Mouse (Mus musculus) kidney, embryonic 16.5 days (tissue): Measurements from ENCODE around the gene Myf6. TPM values are rescaled to one million over a fixed set of nuclear protein-coding genes. Genes with fewer than 3 reads are reported as not detected.

ENCODE experiments used
- ATAC-seq: fragments of 200-750 bp; cut with Nextera tagmentation; 2 replicates; pipeline ENCODE4 v1.8.0; 2017; ENCODE audit warnings: moderate TSS enrichment; ENCODE audit not compliant: low FRiP score, low TSS enrichment
- H3K27ac ChIP-seq: fragments of 300-500 bp; sonication (generic); 2 replicates; pipeline ENCODE4 v1.5.1; 2014; ENCODE audit warnings: low read length
- H3K27me3 ChIP-seq: fragments of 300-500 bp; sonication (generic); 2 replicates; pipeline ENCODE4 v1.6.1; 2014; ENCODE audit warnings: low read length, control low read depth, mixed read lengths; ENCODE audit not compliant: insufficient read depth
- H3K36me3 ChIP-seq: fragments of 300-500 bp; sonication (generic); 2 replicates; pipeline ENCODE4 v1.6.1; 2014; ENCODE audit warnings: low read length, control low read depth, mixed read lengths; ENCODE audit not compliant: insufficient read depth
- H3K4me1 ChIP-seq: fragments of 300-500 bp; sonication (generic); 2 replicates; pipeline ENCODE4 v1.6.1; 2014; ENCODE audit warnings: low read length, control low read depth, mixed read lengths; ENCODE audit not compliant: insufficient read depth
- H3K4me2 ChIP-seq: fragments of 300-500 bp; sonication (generic); replicated peaks from 2 replicates; pipeline ENCODE4 v1.6.1; 2014; ENCODE audit warnings: low read depth, low read length
- H3K4me3 ChIP-seq: fragments of 300-500 bp; sonication (generic); 2 replicates; pipeline ENCODE4 v1.5.1; 2014; ENCODE audit warnings: mild to moderate bottlenecking, low read length
- H3K9ac ChIP-seq: fragments of 300-500 bp; sonication (generic); replicated peaks from 2 replicates; pipeline ENCODE4 v1.6.1; 2014; ENCODE audit warnings: low read length
- H3K9me3 ChIP-seq: fragments of 300-500 bp; sonication (generic); 2 replicates; pipeline ENCODE4 v1.6.1; 2016; ENCODE audit warnings: low read length, control low read depth
- WGBS: fragments of 180-500 bp; shearing (Covaris S2); extraction: QIAGEN DNeasy Blood & Tissue Kit; methylation state at CpG from one replicate; pipeline ENCODE4 v1.1.7; 2014; 5-methylcytosine and 5-hydroxymethylcytosine counted together
- microRNA-seq: library from miRNA; unstranded; fragments of <30 nt; microRNA quantifications from one replicate; pipeline ENCODE4, GENCODE M21; 2016
- polyA plus RNA-seq: library from polyadenylated mRNA; unstranded; fragments of >200 nt; fragmentation: Nextera tagmentation; extraction: Ambion mirVana; gene quantifications from 2 replicates; pipeline ENCODE4 v1.2.1, GENCODE M21; 2015

The Myf6 gene
- polyA plus RNA-seq, 1 experiment from 2014 or later, result 0.37 TPM

DNA sequence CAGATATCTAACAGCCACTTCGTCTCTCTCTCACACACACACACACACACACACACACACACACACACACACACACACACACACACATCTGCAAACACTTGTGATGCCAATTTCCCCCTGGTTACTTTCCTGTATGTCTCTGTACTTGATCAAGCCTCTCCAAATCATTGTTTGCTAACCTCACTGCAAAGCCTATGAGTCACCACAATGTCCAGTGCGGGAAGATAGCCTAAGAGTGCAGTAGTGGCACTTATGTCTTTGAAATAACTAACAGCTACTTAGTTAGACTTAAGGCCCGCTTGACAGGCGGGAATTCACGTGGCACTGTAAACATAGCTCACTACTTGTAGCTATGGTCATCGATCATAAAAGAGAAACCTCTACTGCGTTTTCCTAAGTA, 26.7 kb downstream of the Myf6 start:
- Histone ChIP-seq H3K9me3 (no peaks in the 10 kb centered on the region), H3K36me3 (no peaks in the 10 kb centered on the region), H3K9ac (no peak overlapping the region), H3K4me2 (no peak overlapping the region), H3K27ac (no peak overlapping the region), H3K4me3 (no peak overlapping the region), H3K27me3 (no peaks in the 10 kb centered on the region), H3K4me1 (no peaks in the 10 kb centered on the region)
- WGBS, result 87% methylated on average over 7 of the region's 7 CpGs
- no peak for ATAC-seq

DNA sequence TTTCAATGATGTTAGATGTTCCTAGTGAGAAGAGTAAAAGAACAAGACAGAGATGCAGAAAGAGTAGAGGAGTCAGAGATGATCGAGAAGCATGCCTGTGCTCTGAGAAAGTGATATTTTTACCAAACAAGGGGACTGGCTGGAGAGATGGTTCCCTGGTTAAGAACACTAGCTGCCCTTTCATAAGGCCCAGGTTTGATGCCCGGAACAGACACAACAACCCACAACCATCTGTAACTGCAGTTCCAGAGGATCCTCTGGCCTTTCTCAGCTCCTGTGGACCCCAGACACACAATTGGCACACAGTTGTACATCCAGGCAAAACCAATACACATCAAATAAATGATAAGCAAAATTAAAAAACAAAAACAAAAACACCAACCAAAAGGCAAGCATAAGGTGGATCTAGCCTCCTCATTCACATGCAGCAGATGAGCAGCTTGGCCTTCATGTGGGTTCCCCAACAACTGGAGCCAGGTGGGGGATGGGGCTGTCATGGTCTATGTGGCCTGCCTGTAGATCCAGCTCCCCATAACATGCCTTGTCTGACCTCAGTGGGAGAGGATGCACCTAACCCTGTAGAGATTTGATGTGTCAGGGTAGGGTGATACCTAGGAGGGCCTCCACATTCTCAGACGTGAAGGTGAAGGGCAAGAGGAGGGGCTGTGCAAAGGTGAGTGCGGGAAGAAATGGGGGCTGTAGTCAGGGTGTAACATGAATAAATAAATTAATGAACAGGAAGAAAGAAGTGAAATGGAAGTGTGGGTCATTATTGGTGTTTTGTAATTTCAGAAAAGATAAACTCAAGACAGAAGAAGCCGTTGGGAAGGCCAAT, 44.8 kb downstream of the Myf6 start:
- H3K9ac ChIP-seq, result no peak overlapping the region
- no peaks in the 10 kb centered on the region for H3K36me3 ChIP-seq
- H3K27me3 ChIP-seq, result no peaks in the 10 kb centered on the region
- no peak overlapping the region for H3K27ac ChIP-seq
- H3K4me2 ChIP-seq, result no peak overlapping the region
- H3K4me1 ChIP-seq, result no peaks in the 10 kb centered on the region
- no peak for ATAC-seq
- H3K4me3 ChIP-seq, result no peak overlapping the region
- 85% methylated on average over 5 of the region's 5 CpGs for WGBS
- no peaks in the 10 kb centered on the region for H3K9me3 ChIP-seq

Small RNAs within 50 kb of the gene (microRNA-seq; reads per million reads assigned to microRNA genes)
- not detected for gene Gm44403

Other genes with a start within 250 kb of the Myf6 start
- gene Lin7a, start 223.1 kb downstream of the Myf6 start, polyA plus RNA-seq, result 1.7 and 2.1 TPM in 2 replicates
- gene Myf5, start 8.6 kb downstream of the Myf6 start, polyA plus RNA-seq, result 0.12 and 0.19 TPM in 2 replicates
- 0.10 and 0.12 TPM in 2 replicates for gene Ptprq, start 225.3 kb upstream of the Myf6 start, polyA plus RNA-seq